Mouse (Mus musculus): ENCODE measurements at regions not wholly inside any gene's neighbourhood (a gene's known extent, or its start where the extent isn't known, plus 50 kb on each side); places are given as distances from the start of the nearest gene placed in this dataset.

DNA sequence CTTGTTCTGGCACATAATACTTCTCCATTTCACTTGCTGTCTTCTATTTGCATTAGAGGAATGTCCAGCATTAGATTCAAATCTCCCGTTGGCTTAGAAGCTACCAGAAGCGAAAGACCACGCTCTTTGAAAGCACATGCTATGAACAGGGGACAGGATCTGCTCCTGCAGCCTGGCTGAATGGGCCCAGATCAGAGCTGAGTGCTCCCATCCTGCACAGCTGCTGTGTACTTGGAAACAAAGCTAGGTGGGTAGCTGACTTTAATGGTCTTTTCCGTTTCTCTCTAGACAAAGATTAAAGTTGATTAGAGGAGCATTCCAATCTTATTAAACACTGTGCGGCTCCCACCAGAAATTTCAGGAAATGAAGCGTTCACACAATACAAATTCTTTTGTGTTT lies 468.6 kb downstream of the Mctp2 start:
- H3K27me3 ChIP-seq (replicated peaks; ENCODE audit: control insufficient read depth, insufficient read depth, low read length): no peaks in the 10 kb centered on the region
- 72% methylated on average over 6 of the region's 6 CpGs for WGBS
- no peaks in the 10 kb centered on the region for H3K36me3 ChIP-seq (ENCODE audit: control insufficient read depth, insufficient read depth)
- no peak for ATAC-seq
- H3K4me1 ChIP-seq (replicated peaks; ENCODE audit: control insufficient read depth, insufficient read depth, low read length): no peaks in the 10 kb centered on the region
- no peak overlapping the region for H3K4me3 ChIP-seq (ENCODE audit: low read depth, low read length)
- no peak overlapping the region for H3K4me2 ChIP-seq (replicated peaks; ENCODE audit: low read depth)
- no peaks in the 10 kb centered on the region for H3K9me3 ChIP-seq (ENCODE audit: control insufficient read depth)
- H3K9ac ChIP-seq (ENCODE audit: low read depth, low read length): no peak overlapping the region
- H3K27ac ChIP-seq (ENCODE audit: low read depth, low read length): no peak overlapping the region
- TF ChIP-seq CTCF (IDR thresholded peaks at IDR 0.05; ENCODE audit: low read depth): no peak

DNA sequence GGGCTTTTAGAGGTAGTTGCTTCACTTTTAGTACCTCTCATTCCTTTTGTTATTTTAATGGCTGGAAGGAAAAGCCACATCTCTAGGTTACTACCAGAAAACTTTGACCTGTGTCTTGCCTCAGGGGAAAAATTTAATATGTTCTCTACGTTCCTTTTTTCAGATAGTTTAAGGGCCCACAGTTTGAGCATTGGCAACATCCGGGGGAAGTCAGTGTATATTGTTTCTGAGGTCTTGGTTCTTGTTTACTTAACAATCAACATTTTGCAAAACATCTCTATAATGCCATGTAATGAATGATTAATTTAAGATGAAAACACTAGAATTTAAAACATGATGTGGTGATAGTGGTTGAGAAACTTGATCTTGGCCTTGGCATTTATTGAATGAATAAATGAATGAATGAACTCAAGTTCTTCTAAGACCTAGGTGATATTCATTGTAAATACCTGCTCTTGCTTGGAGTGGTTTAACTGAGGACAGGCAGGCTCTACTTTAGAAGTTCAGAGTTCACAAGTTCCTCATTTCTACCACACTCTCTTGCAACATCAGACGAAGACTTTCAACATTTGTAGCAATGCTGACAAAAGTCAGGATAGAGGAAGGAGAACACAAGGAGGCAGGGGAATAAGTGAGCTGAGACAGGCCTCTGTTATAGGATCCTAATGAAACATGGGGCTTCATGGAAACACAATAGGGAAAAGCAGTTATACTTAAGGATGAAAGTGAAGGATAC lies 474.4 kb downstream of the Mctp2 start:
- H3K9ac ChIP-seq (ENCODE audit: low read depth, low read length): no peak overlapping the region
- ATAC-seq: no peak
- H3K4me2 ChIP-seq (replicated peaks; ENCODE audit: low read depth): no peak overlapping the region
- no peaks in the 10 kb centered on the region for H3K36me3 ChIP-seq (ENCODE audit: control insufficient read depth, insufficient read depth)
- WGBS: 77% methylated on average over 3 of the region's 3 CpGs
- H3K27ac ChIP-seq (ENCODE audit: low read depth, low read length): no peak overlapping the region
- H3K4me3 ChIP-seq (ENCODE audit: low read depth, low read length): no peak overlapping the region
- TF ChIP-seq CTCF (IDR thresholded peaks at IDR 0.05; ENCODE audit: low read depth): no peak
- no peaks in the 10 kb centered on the region for H3K4me1 ChIP-seq (replicated peaks; ENCODE audit: control insufficient read depth, insufficient read depth, low read length)
- no peaks in the 10 kb centered on the region for H3K27me3 ChIP-seq (replicated peaks; ENCODE audit: control insufficient read depth, insufficient read depth, low read length)
- H3K9me3 ChIP-seq (ENCODE audit: control insufficient read depth): no peaks in the 10 kb centered on the region

DNA sequence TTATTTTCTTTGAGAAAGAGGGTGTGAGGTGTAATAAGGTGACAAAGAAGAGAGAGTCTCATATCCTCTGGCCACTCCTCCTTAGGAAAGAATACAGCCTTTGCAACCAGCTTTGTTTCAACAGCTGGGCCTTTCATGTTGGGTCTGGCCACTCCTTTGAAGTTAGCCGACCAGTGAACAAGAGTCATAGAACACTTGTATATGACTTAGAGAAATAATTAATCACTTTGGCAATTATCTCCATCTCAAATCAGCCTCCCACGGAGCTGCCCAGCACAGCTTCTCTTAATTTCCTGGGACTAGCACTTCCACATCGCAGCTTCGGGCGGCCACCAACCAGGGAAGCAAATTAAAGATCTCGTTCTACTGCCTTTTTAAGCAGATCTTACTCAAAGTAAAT lies 476.8 kb downstream of the Mctp2 start:
- Histone ChIP-seq H3K27me3 (replicated peaks; ENCODE audit: control insufficient read depth, insufficient read depth, low read length) (no peaks in the 10 kb centered on the region), H3K9ac (ENCODE audit: low read depth, low read length) (no peak overlapping the region), H3K9me3 (ENCODE audit: control insufficient read depth) (no peaks in the 10 kb centered on the region), H3K4me1 (replicated peaks; ENCODE audit: control insufficient read depth, insufficient read depth, low read length) (no peaks in the 10 kb centered on the region), H3K4me2 (replicated peaks; ENCODE audit: low read depth) (no peak overlapping the region), H3K36me3 (ENCODE audit: control insufficient read depth, insufficient read depth) (no peaks in the 10 kb centered on the region), H3K27ac (ENCODE audit: low read depth, low read length) (no peak overlapping the region), H3K4me3 (ENCODE audit: low read depth, low read length) (no peak overlapping the region)
- WGBS: 66% methylated on average over 6 of the region's 6 CpGs
- TF ChIP-seq CTCF (IDR thresholded peaks at IDR 0.05; ENCODE audit: low read depth): no peak
- ATAC-seq: no peak

DNA sequence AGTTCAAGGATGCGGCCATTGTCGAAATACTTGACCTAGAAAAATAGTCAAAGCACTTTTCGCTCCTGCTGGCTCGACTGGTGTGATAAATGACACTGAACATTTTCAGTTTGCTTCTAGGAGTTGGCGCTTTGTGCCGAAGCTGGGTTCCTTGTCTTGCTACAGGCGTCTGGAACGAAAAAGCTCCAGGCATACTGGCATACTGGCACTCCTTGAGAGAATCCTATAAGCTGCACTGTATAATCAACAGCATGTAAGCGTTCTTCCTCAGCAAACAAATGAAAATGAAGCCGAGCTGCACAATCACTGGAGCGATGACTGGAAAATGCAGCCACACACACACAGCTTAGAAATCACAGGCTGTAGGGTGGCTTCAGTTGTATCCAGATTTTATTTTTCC lies 464.9 kb upstream of the Gm10295 start:
- TF ChIP-seq CTCF (IDR thresholded peaks at IDR 0.05; ENCODE audit: low read depth): no peak
- no peaks in the 10 kb centered on the region for H3K9me3 ChIP-seq (ENCODE audit: control insufficient read depth)
- no peak overlapping the region for H3K4me3 ChIP-seq (ENCODE audit: low read depth, low read length)
- H3K27me3 ChIP-seq (replicated peaks; ENCODE audit: control insufficient read depth, insufficient read depth, low read length): no peaks in the 10 kb centered on the region
- no peak overlapping the region for H3K27ac ChIP-seq (ENCODE audit: low read depth, low read length)
- WGBS: 74% methylated on average over 11 of the region's 11 CpGs
- H3K36me3 ChIP-seq (ENCODE audit: control insufficient read depth, insufficient read depth): no peaks in the 10 kb centered on the region
- ATAC-seq: no peak
- H3K9ac ChIP-seq (ENCODE audit: low read depth, low read length): no peak overlapping the region
- no peaks in the 10 kb centered on the region for H3K4me1 ChIP-seq (replicated peaks; ENCODE audit: control insufficient read depth, insufficient read depth, low read length)
- no peak overlapping the region for H3K4me2 ChIP-seq (replicated peaks; ENCODE audit: low read depth)

DNA sequence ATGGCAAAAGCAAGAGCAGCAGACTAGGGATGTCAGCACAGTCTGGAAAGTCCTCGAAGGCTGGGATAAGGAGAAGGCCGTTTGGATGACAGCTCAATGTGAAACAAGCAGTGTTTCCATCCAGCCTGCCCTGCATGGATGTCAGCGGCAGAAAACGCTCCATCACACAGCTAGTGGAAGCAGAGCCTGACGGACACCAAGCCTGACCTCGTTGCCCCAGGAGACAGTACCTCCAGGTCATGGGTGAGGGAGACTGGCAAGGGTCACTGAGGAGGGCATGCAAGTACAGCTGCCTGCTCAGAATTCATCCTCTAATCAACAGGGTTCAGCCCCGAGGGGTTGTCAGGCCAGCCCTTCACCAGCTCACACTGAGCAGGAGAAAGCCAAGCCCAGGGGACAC lies 442.9 kb upstream of the Gm10295 start:
- no peaks in the 10 kb centered on the region for H3K27me3 ChIP-seq (replicated peaks; ENCODE audit: control insufficient read depth, insufficient read depth, low read length)
- no peak overlapping the region for H3K27ac ChIP-seq (ENCODE audit: low read depth, low read length)
- H3K4me3 ChIP-seq (ENCODE audit: low read depth, low read length): no peak overlapping the region
- H3K4me2 ChIP-seq (replicated peaks; ENCODE audit: low read depth): no peak overlapping the region
- H3K4me1 ChIP-seq (replicated peaks; ENCODE audit: control insufficient read depth, insufficient read depth, low read length): no peaks in the 10 kb centered on the region
- no peaks in the 10 kb centered on the region for H3K9me3 ChIP-seq (ENCODE audit: control insufficient read depth)
- WGBS: 53% methylated on average over 7 of the region's 7 CpGs
- no peaks in the 10 kb centered on the region for H3K36me3 ChIP-seq (ENCODE audit: control insufficient read depth, insufficient read depth)
- ATAC-seq: no peak
- no peak for TF ChIP-seq CTCF (IDR thresholded peaks at IDR 0.05; ENCODE audit: low read depth)
- H3K9ac ChIP-seq (ENCODE audit: low read depth, low read length): no peak overlapping the region

DNA sequence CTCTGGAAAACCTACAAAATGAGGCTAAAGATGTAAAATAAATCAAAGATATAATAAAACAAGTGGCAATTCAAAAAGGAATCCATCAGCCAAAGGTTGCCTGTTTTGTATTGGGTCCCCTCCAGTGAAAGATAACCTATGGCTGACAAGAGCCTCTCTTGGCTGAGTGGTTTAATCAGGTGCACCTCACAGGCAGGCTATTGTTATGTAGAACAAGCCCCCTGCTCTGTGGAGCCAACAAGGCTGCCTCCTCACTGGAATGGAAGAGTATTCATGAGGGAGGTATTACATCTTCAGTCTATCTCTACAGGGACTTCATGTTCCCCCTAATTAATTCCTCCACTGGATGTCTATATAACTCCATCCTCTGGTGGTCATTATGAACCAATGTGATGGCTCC lies 437.1 kb upstream of the Gm10295 start:
- ATAC-seq: no peak
- Histone ChIP-seq H3K9me3 (ENCODE audit: control insufficient read depth) (no peaks in the 10 kb centered on the region), H3K4me1 (replicated peaks; ENCODE audit: control insufficient read depth, insufficient read depth, low read length) (no peaks in the 10 kb centered on the region), H3K36me3 (ENCODE audit: control insufficient read depth, insufficient read depth) (no peaks in the 10 kb centered on the region), H3K27ac (ENCODE audit: low read depth, low read length) (no peak overlapping the region), H3K4me2 (replicated peaks; ENCODE audit: low read depth) (no peak overlapping the region), H3K9ac (ENCODE audit: low read depth, low read length) (no peak overlapping the region), H3K27me3 (replicated peaks; ENCODE audit: control insufficient read depth, insufficient read depth, low read length) (no peaks in the 10 kb centered on the region), H3K4me3 (ENCODE audit: low read depth, low read length) (no peak overlapping the region)
- no peak for TF ChIP-seq CTCF (IDR thresholded peaks at IDR 0.05; ENCODE audit: low read depth)

DNA sequence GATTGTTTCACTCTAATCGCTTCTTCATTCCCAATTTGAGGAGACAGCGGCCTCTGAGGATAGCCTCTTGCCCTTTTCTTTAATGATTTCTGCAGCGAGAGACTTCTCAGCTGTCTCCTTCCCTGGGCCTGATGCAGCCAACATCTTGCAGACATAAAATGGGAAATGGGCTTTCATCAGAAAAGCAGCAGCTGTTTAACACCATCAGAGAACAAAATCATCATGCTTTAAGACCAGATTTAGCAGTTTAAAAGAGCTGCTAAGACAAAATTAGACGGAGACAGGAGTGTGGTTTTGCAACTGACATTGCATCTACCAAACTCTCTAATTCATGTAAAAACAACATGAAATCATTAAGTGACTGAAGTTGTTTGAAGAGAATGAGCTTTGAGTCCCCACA lies 431.2 kb upstream of the Gm10295 start:
- ATAC-seq: no peak
- no peak for TF ChIP-seq CTCF (IDR thresholded peaks at IDR 0.05; ENCODE audit: low read depth)

More for the DNA sequence above, 431.2 kb upstream of the Gm10295 start:
- no peak overlapping the region for H3K9ac ChIP-seq (ENCODE audit: low read depth, low read length)
- no peak overlapping the region for H3K4me3 ChIP-seq (ENCODE audit: low read depth, low read length)
- no peaks in the 10 kb centered on the region for H3K27me3 ChIP-seq (replicated peaks; ENCODE audit: control insufficient read depth, insufficient read depth, low read length)
- WGBS: 68% methylated on average over 4 of the region's 4 CpGs
- no peak overlapping the region for H3K4me2 ChIP-seq (replicated peaks; ENCODE audit: low read depth)
- H3K9me3 ChIP-seq (ENCODE audit: control insufficient read depth): no peaks in the 10 kb centered on the region
- H3K27ac ChIP-seq (ENCODE audit: low read depth, low read length): no peak overlapping the region
- H3K4me1 ChIP-seq (replicated peaks; ENCODE audit: control insufficient read depth, insufficient read depth, low read length): no peaks in the 10 kb centered on the region
- H3K36me3 ChIP-seq (ENCODE audit: control insufficient read depth, insufficient read depth): no peaks in the 10 kb centered on the region

Measured in intestine, postnatal 0 days (tissue).